Mouse (Mus musculus): Measurements from ENCODE around the gene Zbtb20.
A peak's percentile ranks its signal among the peaks of the same experiment; 100 is the strongest.

Gene Zbtb20

GRCm38 (mm10) chr16:43510516-43510915 is 634.8 kb downstream of the Zbtb20 start:
- no peak for DNase-seq (ENCODE audit: low spot score in 2 of 2)

DNA sequence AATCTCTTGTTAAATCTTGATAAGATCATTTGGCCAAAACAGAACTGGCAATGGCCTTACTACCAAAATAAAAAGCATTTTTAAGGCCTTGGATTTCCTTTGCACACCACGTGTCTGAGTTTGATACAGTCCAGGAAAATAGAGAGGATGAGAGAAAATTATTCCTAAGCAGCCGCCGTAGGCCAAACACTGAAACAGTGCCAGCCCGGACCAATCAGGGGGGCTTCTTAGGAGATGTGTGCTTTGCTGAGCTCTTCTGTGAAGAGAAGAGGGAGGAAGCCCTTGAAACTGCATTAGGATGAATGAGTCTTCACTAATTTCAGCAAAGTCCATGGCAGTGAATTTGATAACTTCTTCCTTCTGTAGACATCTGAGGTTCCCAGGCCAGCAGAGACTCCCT is 635.9 kb downstream of the Zbtb20 start:
- DNase-seq (ENCODE audit: low spot score in 2 of 2): no peak

GRCm38 (mm10) chr16:43513933-43514332 is 638.3 kb downstream of the Zbtb20 start:
- DNase-seq (ENCODE audit: low spot score in 2 of 2): no peak

DNA sequence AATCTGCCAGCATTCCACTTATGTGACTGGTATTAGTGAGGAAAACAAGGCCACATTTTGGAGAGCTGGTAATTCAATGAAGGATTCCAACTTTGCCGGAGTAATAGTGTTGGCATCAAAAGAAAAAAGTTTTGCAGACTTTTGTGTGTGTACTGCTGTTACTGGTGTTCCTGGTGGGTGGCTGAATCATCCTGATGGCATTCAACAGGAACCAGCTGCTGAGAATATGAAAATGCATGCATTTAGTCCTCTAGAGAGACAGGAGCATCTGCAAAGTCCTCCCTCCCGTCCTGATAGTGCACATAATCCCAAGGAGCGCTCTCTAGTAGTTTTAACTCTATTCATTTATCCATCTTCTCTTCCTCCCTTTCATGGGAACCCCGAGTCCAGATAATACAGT is 639.9 kb downstream of the Zbtb20 start:
- no peak for DNase-seq (ENCODE audit: low spot score in 2 of 2)

DNA sequence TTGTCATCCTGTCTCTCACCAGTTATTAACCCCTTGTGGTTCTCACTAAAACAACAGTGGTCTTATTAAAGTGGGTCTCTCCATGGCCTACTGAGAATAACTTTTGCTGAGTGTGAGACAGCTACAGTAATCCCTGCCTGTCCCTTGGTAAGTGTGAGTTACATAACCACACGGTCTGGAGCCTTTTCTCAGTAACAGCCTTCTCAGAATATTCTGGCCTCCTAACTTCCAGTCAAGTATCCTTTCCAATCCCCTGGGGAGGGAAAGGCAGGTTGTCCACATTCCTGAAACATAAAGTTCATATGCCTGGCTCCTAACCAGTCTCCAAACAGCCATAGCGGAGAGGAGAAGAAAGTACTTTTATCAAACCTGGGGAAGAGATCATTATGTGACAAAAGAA is 644.6 kb downstream of the Zbtb20 start:
- no peak for DNase-seq (ENCODE audit: low spot score in 2 of 2)

DNA sequence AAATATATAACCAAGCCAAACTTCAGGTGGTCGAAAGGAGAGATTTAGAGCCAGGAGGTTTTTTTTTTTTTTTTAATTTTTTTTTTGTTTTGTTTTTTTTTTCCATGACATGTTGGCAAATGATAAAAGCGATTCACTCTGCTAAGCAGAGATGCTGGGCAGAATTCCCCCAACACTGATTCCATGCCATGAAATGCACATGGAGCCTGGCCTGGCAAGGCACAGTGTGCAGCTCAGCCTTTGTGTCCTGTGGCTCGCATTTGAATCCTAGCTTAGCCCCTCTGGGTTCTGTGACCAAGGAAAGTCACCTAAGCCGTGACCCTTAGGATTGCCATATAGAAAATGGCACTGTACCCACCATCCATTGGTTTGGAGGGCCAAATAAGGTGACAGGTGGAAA is 646.8 kb downstream of the Zbtb20 start:
- no peak for DNase-seq (ENCODE audit: low spot score in 2 of 2)

GRCm38 (mm10) chr16:43524179-43524578 is 648.5 kb downstream of the Zbtb20 start:
- DNase-seq (ENCODE audit: low spot score in 2 of 2): no peak

GRCm38 (mm10) chr16:43525624-43526023 is 649.9 kb downstream of the Zbtb20 start:
- DNase-seq (ENCODE audit: low spot score in 2 of 2): no peak

DNA sequence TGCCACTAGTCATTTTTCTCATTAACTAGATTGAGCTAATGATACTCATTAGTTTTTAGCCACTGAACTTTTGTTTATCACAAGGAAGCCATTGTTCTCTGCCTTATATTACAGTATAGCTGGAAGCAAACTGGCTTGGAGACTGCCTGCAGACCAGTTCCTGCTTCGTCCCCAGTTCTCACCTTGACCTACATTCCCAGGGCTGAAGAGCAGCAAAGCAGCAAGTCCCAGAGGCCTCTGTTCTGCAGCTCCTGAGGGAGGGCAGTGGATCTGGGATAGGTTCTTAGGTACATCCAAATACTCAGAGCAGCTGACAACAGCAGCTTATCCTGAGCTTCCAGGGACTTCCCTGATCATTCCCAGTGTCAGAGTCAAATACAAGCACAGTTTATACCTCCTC is 652.6 kb downstream of the Zbtb20 start:
- no peak for DNase-seq (ENCODE audit: low spot score in 2 of 2)

DNA sequence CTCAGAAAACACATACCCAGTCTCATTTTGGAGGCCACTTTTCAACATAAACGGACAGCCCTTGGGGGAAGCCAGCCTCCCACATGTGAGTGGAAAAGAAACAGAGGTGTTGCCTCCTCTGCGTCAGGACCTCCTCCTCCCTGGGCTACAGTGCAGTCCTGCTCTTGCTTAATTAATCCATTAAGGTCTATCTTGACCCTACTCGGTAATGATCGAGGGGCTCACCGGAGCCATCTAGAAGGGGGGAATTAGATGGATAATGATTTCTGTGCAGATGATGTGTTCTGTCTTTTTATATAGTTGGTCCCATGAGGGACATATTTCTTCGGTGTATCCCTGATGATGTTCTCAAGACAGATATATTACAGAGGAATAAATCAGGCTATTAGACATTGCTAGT is 655.6 kb downstream of the Zbtb20 start:
- no peak for DNase-seq (ENCODE audit: low spot score in 2 of 2)

DNA sequence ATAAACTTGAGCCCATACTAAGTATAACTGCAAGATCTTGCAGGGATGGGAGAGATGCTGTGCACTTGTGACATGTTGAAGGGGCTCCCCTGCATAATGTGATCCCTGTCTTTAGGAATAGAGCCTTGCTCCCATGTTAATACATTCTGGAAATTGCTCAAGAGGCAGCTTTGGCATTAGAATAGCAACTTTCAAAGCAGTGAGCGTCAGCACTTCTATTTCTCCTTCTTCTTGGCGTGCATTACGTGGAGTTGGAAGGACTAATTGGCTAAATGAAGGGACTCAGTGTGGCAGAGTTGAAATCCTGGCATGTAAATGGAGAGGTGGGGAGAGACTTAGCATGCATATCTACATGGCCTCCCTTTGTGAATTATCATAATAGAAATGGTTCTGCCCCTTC is 658.4 kb downstream of the Zbtb20 start:
- no peak for DNase-seq (ENCODE audit: low spot score in 2 of 2)

- no peak for DNase-seq (ENCODE audit: low spot score in 2 of 2)
These were observed 660.2 kb downstream of the Zbtb20 start for GRCm38 (mm10) chr16:43535912-43536311.

GRCm38 (mm10) chr16:43537163-43537562 is 661.5 kb downstream of the Zbtb20 start:
- DNase-seq (ENCODE audit: low spot score in 2 of 2): no peak

GRCm38 (mm10) chr16:43539659-43540096 is 664.0 kb downstream of the Zbtb20 start:
- no peak for DNase-seq (ENCODE audit: low spot score in 2 of 2)

GRCm38 (mm10) chr16:43540108-43540507 is 664.4 kb downstream of the Zbtb20 start:
- peak in 1 of 2 experiments; percentile 26 for DNase-seq (ENCODE audit: low spot score in 2 of 2)

DNA sequence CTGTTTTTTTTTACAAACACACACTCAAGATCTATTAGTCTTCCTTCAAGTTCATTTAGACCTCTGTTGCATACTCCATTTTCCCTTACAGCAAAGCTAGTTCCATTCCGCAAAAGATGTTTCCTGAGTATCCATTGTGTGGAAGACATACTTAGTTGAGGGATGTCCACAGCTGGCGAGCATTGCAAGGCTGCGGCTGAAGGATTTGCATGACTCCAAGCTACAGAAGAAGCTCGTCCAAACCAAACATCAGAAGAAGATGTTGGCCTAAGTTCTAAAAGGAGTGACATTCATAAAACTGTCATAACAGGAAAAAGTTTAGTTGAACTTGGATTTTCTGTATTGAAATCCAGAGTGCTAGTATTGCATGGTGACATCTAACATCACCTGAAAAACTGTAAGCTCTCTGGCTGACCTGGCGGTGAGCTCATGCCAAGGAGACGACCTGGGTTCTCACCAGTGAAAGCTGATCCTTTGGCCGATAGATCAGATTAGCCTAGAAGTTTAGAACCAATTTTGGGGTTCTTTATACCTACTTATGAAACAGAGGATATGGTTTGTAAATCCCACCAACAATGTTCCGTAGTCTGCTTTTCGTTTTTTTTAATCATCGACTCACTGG is 665.0 kb downstream of the Zbtb20 start:
- DNase-seq (ENCODE audit: low spot score in 2 of 2): no peak

DNA sequence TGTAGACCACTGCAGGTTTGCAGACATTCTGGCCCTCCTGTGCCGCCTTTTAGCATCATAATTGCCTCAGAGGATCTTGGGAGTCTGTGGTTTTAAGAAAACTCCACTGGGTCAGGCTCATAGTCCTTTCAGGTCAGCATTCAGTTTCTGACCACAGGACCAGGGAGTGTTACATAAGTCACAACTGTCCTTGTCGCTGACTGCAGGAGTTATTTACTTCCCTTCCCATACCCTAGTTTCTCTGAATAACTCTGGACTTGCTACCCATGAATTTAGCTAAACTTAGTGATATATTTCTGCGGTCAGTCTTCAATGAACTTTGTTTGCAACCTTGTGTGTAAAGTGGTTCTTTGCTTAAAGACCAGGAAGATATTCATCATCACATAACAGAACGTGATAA is 669.6 kb downstream of the Zbtb20 start:
- no peak for DNase-seq (ENCODE audit: low spot score in 2 of 2)

GRCm38 (mm10) chr16:43547323-43548180 is 671.9 kb downstream of the Zbtb20 start:
- DNase-seq (ENCODE audit: low spot score in 2 of 2): no peak

DNA sequence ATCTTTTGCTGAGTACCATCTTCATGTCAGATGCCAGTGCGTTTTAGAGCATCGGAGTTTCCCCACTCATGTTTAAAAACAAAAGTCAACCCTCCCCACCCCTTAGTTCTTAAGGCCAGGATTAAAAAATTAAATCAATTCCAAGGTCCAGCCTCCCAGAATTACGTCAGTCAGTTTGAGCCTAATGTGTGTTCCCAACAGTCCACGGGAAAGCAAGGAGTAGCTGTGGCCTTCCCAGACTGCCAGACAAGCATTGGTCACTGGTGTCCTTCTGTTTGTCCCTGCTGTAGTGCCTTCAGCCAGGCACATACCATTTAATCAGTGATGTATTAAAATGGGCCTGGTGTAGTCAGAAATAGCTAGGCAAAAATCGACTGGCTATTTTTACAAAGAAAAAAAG is 673.1 kb downstream of the Zbtb20 start:
- no peak for DNase-seq (ENCODE audit: low spot score in 2 of 2)

- DNase-seq (ENCODE audit: low spot score in 2 of 2): no peak
These were observed 673.9 kb downstream of the Zbtb20 start for GRCm38 (mm10) chr16:43549425-43550089.

GRCm38 (mm10) chr16:43552443-43552842 is 676.8 kb downstream of the Zbtb20 start:
- no peak for DNase-seq (ENCODE audit: low spot score in 2 of 2)

DNA sequence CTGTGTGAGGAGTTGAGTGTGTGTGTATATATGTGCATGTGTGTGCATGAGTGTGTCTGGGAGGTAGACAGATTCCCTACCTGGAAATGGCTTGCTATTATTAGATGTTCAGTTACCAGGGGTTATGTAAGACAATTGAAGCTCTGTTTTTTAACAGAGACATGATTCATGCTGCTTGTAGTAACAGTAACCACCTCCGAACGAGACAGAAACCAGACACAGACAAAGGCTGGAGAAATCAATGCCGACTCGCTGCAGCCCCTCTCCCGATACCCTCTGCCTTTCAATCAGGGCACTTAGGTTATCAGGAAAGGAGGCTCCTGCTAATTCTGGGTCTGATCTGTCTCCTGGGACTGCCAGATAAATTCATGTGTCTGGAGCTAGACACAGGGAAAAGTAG is 681.7 kb downstream of the Zbtb20 start:
- DNase-seq (ENCODE audit: low spot score in 2 of 2): no peak

DNA sequence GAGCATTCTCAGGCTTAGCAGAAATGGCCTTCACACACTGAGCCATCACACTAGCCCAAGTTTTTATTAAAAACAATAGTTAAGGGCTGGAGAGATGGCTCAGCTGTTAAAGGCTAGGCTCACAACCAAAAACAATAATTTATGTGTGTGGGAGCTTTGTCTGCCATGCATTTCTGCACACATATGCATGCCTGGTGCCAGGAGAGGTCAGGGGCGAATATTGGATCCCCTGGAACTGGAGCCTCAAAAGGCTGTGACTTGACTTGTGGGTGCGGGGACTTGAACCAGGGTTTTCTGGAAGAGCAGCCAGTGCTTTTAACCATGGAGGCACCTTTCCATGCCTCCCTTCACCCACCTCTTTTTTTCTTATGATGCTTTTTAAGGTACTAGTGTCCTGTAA is 685.6 kb downstream of the Zbtb20 start:
- DNase-seq (ENCODE audit: low spot score in 2 of 2): no peak

Data from thymus, postnatal 10 days (tissue).